Mouse (Mus musculus) liver, embryonic 11.5 days (tissue): ENCODE results near the gene Slc25a18. TPM values are rescaled to one million over a fixed set of nuclear protein-coding genes. Genes with fewer than 3 reads are reported as not detected.

Experiments
- ATAC-seq: fragments of 200-750 bp; cut with Nextera tagmentation; replicated peaks from 2 replicates; pipeline ENCODE4 v1.8.0; 2017; ENCODE audit warnings: moderate number of reproducible peaks, mild to moderate bottlenecking, moderate TSS enrichment, moderate library complexity; ENCODE audit not compliant: low FRiP score
- DNase-seq: peaks from one replicate; pipeline ENCODE4 v3.0.0-alpha.2; 2017; ENCODE audit warnings: low spot score
- H3K27ac ChIP-seq: fragments of 300-500 bp; sonication (generic); 2 replicates; pipeline ENCODE4 v1.5.1; 2014; ENCODE audit warnings: mild to moderate bottlenecking, low read depth, low read length, control low read depth
- H3K27me3 ChIP-seq: fragments of 300-500 bp; sonication (generic); replicated peaks from 2 replicates; pipeline ENCODE4 v1.6.1; 2014; ENCODE audit warnings: low read length, mixed read lengths; ENCODE audit not compliant: control insufficient read depth, insufficient read depth
- H3K36me3 ChIP-seq: fragments of 300-500 bp; sonication (generic); 2 replicates; pipeline ENCODE4 v1.6.1; 2014; ENCODE audit warnings: mild to moderate bottlenecking, low read length, moderate library complexity, mixed read lengths; ENCODE audit not compliant: control insufficient read depth, insufficient read depth
- H3K4me1 ChIP-seq: fragments of 300-500 bp; sonication (generic); replicated peaks from 2 replicates; pipeline ENCODE4 v1.6.1; 2014; ENCODE audit warnings: low read length, mixed read lengths; ENCODE audit not compliant: control insufficient read depth, insufficient read depth
- H3K4me2 ChIP-seq: fragments of 300-500 bp; sonication (generic); 2 replicates; pipeline ENCODE4 v1.6.1; 2014; ENCODE audit warnings: mild to moderate bottlenecking, control low read depth, moderate library complexity
- H3K4me3 ChIP-seq: fragments of 300-500 bp; sonication (generic); 2 replicates; pipeline ENCODE4 v1.5.1; 2014; ENCODE audit warnings: low read depth, low read length, control low read depth
- H3K9ac ChIP-seq: fragments of 300-500 bp; sonication (generic); 2 replicates; pipeline ENCODE4 v1.6.1; 2014; ENCODE audit warnings: low read depth, low read length, control low read depth
- H3K9me3 ChIP-seq: fragments of 300-500 bp; sonication (generic); 2 replicates; pipeline ENCODE4 v1.6.1; 2016; ENCODE audit warnings: low read length, inconsistent platforms, mixed read lengths; ENCODE audit not compliant: control insufficient read depth
- WGBS: fragments of 180-500 bp; shearing (Covaris S2); extraction: QIAGEN DNeasy Blood & Tissue Kit; methylation state at CpG from one replicate; pipeline ENCODE4 v1.1.7; 2014; 5-methylcytosine and 5-hydroxymethylcytosine counted together
- polyA plus RNA-seq: library from polyadenylated mRNA; unstranded; fragments of >200 nt; fragmentation: Nextera tagmentation; extraction: Ambion mirVana; gene quantifications from 2 replicates; pipeline ENCODE4 v1.2.1, GENCODE M21; 2014

The Slc25a18 gene
- polyA plus RNA-seq, 1 experiment from 2014 or later = 0.08 TPM

GRCm38 (mm10) chr6:120822937-120823614 is 49.7 kb downstream of the Slc25a18 start:
- H3K4me1 ChIP-seq = peaks cover 8% of the 10 kb centered on the region; the same call in 1 of the 2 replicates
- no peaks in the 10 kb centered on the region for H3K9me3 ChIP-seq

GRCm38 (mm10) chr6:120830056-120830455 is 56.7 kb downstream of the Slc25a18 start:
- Histone ChIP-seq H3K27ac (peak overlapping the region; percentile 100), H3K4me1 (peaks cover 29% of the 10 kb centered on the region), H3K36me3 (no peaks in the 10 kb centered on the region), H3K9me3 (no peaks in the 10 kb centered on the region), H3K9ac (no peak overlapping the region), H3K4me2 (peak overlapping the region; percentile 21; the same call in 1 of the 2 replicates), H3K27me3 (no peaks in the 10 kb centered on the region), H3K4me3 (no peak overlapping the region)
- 46% methylated on average over 1 of the region's 1 CpGs for WGBS
- no peak for DNase-seq
- peak; percentile 77 for ATAC-seq

More at GRCm38 (mm10) chr6:120822937-120823614, 49.7 kb downstream of the Slc25a18 start:
- 63% methylated on average over 10 of the region's 10 CpGs for whole genome bisulfite sequencing
- H3K36me3 ChIP-seq = peaks cover 15% of the 10 kb centered on the region
- 0 out of 2 replicates have a peak overlapping the region, but pooled peaks have one; percentile 11 for H3K9ac ChIP-seq
- H3K4me2 ChIP-seq = peak overlapping the region; percentile 44
- H3K27me3 ChIP-seq = no peaks in the 10 kb centered on the region
- H3K27ac ChIP-seq = peak overlapping the region; percentile 28; the same call in 1 of the 2 replicates
- no peak for ATAC-seq
- H3K4me3 ChIP-seq = no peak overlapping the region
- DNase-seq = no peak

- H3K36me3 ChIP-seq = no peaks in the 10 kb centered on the region
- H3K27ac ChIP-seq = peak overlapping the region; percentile 100
- peak overlapping the region; percentile 62 for H3K9ac ChIP-seq
- peak overlapping the region; percentile 2; the same call in 1 of the 2 replicates for H3K4me3 ChIP-seq
- WGBS = 29% methylated on average over 4 of the region's 4 CpGs
- DNase-seq (no peak), ATAC-seq (peak; percentile 71)
- peaks cover 29% of the 10 kb centered on the region for H3K4me1 ChIP-seq
- H3K27me3 ChIP-seq = no peaks in the 10 kb centered on the region
- no peaks in the 10 kb centered on the region for H3K9me3 ChIP-seq
- peak overlapping the region; percentile 62 for H3K4me2 ChIP-seq
Observed at GRCm38 (mm10) chr6:120830866-120831608, 57.7 kb downstream of the Slc25a18 start.

- peak overlapping the region; percentile 62; the same call in 1 of the 2 replicates for H3K9ac ChIP-seq
- peak overlapping the region; percentile 62 for H3K4me2 ChIP-seq
- WGBS = 38% methylated on average over 4 of the region's 4 CpGs
- no peak for DNase-seq
- H3K36me3 ChIP-seq = no peaks in the 10 kb centered on the region
- no peak overlapping the region for H3K4me3 ChIP-seq
- ATAC-seq = peak; percentile 64
- peak overlapping the region; percentile 100 for H3K27ac ChIP-seq
- H3K9me3 ChIP-seq = no peaks in the 10 kb centered on the region
- H3K27me3 ChIP-seq = no peaks in the 10 kb centered on the region
- peaks cover 32% of the 10 kb centered on the region for H3K4me1 ChIP-seq
Observed at GRCm38 (mm10) chr6:120832097-120832496, 58.7 kb downstream of the Slc25a18 start.

GRCm38 (mm10) chr6:120834766-120835321 is 61.5 kb downstream of the Slc25a18 start:
- no peak for DNase-seq
- ATAC-seq = peak; percentile 19
- Histone ChIP-seq H3K9ac (0 out of 2 replicates have a peak overlapping the region, but pooled peaks have one; percentile 42), H3K27me3 (no peaks in the 10 kb centered on the region), H3K36me3 (peaks cover 6% of the 10 kb centered on the region), H3K4me2 (peak overlapping the region; percentile 85), H3K27ac (peak overlapping the region; percentile 97), H3K9me3 (no peaks in the 10 kb centered on the region), H3K4me3 (no peak overlapping the region), H3K4me1 (peaks cover 29% of the 10 kb centered on the region)
- WGBS = 45% methylated on average over 4 of the region's 4 CpGs

GRCm38 (mm10) chr6:120835474-120836374 is 62.3 kb downstream of the Slc25a18 start, which contains the start of gene Bcl2l13:
TSS of gene Bcl2l13 (plus strand) at chr6:120836212.
- peaks cover 29% of the 10 kb centered on the region for H3K4me1 ChIP-seq
- no peaks in the 10 kb centered on the region for H3K27me3 ChIP-seq
- ATAC-seq = peak; percentile 78
- peaks cover 6% of the 10 kb centered on the region for H3K36me3 ChIP-seq
- DNase-seq = peak; percentile 97
- no peaks in the 10 kb centered on the region for H3K9me3 ChIP-seq
- 3% methylated on average over 40 of the region's 40 CpGs for WGBS
- H3K4me3 ChIP-seq = peak within 1 kb of the TSS; percentile 94
- H3K27ac ChIP-seq = peak within 1 kb of the TSS; percentile 97
- peak within 1 kb of the TSS; percentile 100 for H3K9ac ChIP-seq
- peak within 1 kb of the TSS; percentile 85 for H3K4me2 ChIP-seq

GRCm38 (mm10) chr6:120836389-120837151 is 63.2 kb downstream of the Slc25a18 start:
- Histone ChIP-seq H3K27ac (peak overlapping the region; percentile 97), H3K4me1 (peaks cover 25% of the 10 kb centered on the region), H3K4me2 (peak overlapping the region; percentile 85), H3K4me3 (peak overlapping the region; percentile 94), H3K9ac (peak overlapping the region; percentile 100), H3K36me3 (peaks cover 6% of the 10 kb centered on the region), H3K27me3 (no peaks in the 10 kb centered on the region), H3K9me3 (no peaks in the 10 kb centered on the region)
- WGBS = 2% methylated on average over 35 of the region's 37 CpGs
- no peak for DNase-seq
- peak; percentile 22 for ATAC-seq
